Mouse (Mus musculus) kidney, postnatal 4 days (tissue): ENCODE data around the gene Ecsit.
A peak's percentile ranks its signal among the peaks of the same experiment; 100 is the strongest.

ENCODE experiments used
- DNase-seq, 2 experiments: peaks; one replicate each; pipeline ENCODE4 v3.0.0; 2021; ENCODE audit warnings: mixed read lengths in 2 of 2

Gene Ecsit

DNA sequence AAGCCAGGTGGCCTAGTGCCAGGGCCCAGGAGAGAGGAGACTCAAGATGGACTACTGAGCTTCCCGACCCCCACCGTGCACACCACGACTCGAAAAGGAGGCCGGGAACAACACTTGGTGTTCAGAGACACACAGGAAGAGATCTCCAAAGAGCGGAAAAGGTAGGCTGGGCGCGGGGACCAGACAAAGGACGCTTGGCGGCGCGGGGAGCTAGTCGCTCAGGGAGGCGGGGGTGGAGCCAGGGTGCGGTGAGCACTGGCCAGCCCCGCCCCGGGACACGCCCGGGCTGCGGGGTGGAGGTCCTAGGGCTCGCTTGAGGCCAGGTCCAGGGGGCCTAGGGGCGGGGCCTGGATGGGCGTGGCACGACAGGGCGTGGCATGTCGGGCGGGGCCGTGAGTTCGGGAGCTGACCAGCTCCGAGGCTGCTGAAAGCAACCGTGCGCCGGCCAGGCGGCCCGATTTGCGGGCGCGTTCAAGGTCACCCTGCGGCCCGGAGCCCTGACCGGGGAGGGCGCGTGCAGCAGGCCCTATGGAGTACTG, 34.8 kb downstream of the Ecsit start:
- peak; percentile 70 to 75 for DNase-seq

GRCm38 (mm10) chr9:22049721-22050270, 35.4 kb downstream of the Ecsit start:
- no peak for DNase-seq

- no peak for DNase-seq
Observed at GRCm38 (mm10) chr9:22049315-22049714, 35.9 kb downstream of the Ecsit start.

DNA sequence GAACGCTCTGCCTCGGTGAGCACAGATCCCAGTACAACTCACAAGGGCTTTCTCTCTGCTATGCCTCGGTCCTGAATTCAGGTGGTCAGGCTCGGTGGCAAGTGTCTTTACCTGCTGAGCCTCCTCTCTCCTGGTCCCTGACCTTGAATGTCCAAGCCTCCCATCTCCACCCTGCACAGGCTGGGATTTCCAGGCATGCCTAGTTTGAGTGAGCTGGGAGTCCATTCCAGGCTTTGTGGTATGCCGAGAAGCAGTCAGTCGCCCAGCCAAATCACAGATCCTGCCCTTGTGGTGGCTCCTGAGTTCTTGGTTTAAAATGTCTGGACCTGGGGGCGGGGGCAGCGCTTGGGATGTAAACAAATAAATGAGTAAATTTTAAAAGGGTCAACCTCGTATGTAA, 37.9 kb downstream of the Ecsit start:
- DNase-seq, result no peak

GRCm38 (mm10) chr9:22041832-22042231, 43.4 kb downstream of the Ecsit start:
- DNase-seq, result no peak

- DNase-seq, result no peak
Observed at GRCm38 (mm10) chr9:22037826-22038225, 47.4 kb downstream of the Ecsit start.

- DNase-seq, result no peak
Observed at GRCm38 (mm10) chr9:22035300-22036044, 49.8 kb downstream of the Ecsit start.

- no peak for DNase-seq
Observed at GRCm38 (mm10) chr9:22030386-22030785, 54.9 kb downstream of the Ecsit start.

DNA sequence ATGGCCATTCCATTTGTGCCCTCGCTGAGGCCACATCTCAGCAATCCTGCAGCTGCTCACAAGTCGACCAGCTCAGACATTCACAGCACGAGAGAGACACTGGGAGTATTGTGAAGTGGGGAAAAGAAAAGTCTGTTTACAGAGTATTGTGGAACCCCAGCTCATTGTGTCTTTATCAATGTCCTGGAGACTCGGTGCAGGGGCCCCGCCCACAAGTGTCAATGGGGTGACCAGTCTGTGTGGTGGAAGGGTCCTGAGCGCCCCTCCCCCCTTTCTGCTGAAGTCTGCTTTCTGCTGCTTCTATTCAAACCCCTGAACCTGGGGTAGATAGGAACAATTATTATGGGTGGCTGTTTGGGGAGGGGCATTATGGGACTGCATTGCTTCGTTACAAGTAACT, 56.8 kb downstream of the Ecsit start:
- no peak for DNase-seq

- DNase-seq, result peak; percentile 24 to 31
Observed at GRCm38 (mm10) chr9:22024592-22024991, 60.6 kb downstream of the Ecsit start.
